Mouse (Mus musculus): ENCODE results near the gene Hist2h3b.
A peak's percentile ranks its signal among the peaks of the same experiment; 100 is the strongest.
"Not testable (repeated sequence)": the region's sequence is repeated elsewhere in the genome, so short reads cannot be mapped to it uniquely, and the experiment has no call there.

Gene Hist2h3b

GRCm38 (mm10) chr3:96268051-96268775 is at the start of gene Hist2h3b:
TSS of gene Hist2h3b (plus strand) at chr3:96268654.
- DNase-seq = peak; percentile 87

DNA sequence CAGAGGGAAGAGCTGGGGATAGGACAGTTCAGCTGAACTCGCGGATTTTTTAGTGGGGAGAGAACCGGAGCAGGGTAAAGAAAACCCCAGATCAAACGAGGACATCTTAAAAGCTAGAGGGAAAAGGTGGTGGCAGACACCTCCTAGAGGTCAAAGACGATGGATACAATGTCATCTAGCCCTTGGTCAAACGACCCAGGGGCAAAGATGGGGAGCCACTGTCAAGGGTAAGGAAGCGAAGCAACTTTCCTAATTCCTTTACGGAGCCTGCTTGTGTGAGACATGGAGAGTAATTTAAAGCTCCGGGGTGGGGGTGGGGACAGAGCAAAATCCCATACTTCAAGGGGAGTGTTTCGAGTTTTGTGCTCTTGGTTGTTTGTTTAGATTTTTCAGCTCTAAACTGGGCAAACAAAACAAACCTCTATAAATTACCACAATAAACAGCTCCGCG is 49.2 kb upstream of the Hist2h3b start:
- DNase-seq = peak; percentile 53

DNA sequence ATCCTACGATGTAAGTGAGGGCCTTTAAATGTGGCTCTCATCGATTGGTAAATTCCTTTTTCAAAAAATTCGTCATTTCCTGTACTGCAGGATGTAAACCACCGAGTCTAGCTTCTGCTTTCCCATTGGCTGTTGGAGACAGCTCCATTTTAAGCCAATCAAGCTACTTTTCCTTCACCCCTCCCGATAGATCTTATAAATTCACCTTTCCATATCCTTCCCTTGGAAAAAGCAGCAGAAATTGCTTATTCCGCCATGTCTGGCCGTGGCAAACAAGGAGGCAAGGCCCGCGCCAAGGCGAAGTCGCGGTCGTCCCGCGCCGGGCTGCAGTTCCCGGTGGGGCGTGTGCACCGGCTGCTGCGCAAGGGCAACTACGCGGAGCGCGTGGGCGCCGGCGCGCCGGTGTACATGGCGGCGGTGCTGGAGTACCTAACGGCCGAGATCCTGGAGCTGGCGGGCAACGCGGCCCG is 48.8 kb upstream of the Hist2h3b start, which contains the start of the genes Bola1 and Hist2h2ab:
TSS of gene Bola1 (minus strand) at position 49 of the 470 bp plus-strand sequence.
TSS of gene Hist2h2ab (plus strand) at position 205 of the 470 bp plus-strand sequence.
- peak; percentile 92 for DNase-seq

- not testable (repeated sequence) for DNase-seq
Observed at GRCm38 (mm10) chr3:96220131-96220764, 48.2 kb upstream of the Hist2h3b start.

GRCm38 (mm10) chr3:96220765-96221639 is 47.5 kb upstream of the Hist2h3b start, which contains the start of the genes Hist2h2ac and Hist2h2be:
TSS of gene Hist2h2ac (minus strand) at chr3:96220880.
TSS of gene Hist2h2be (plus strand) at chr3:96221119.
- DNase-seq = peak; percentile 97

DNA sequence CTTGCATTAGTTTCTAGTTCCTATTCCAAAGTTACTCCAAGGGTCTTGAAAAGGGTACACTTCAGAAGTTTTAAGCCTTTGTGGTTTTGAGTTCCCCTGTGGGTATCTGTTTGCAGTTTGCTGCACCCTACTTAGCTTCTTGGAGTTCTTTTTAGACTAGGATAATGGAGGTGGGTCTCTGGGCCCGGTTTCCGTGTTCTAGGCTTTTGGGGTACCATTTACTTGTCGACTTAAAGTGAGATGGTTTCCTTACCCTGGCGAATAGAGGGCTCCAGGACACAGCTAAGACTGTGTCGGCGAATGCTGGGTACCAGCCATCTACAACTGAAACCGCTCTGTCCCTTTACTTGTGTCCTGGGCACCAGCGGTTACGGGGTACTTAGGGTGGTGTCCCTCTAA is 46.8 kb upstream of the Hist2h3b start:
- peak; percentile 33 for DNase-seq

GRCm38 (mm10) chr3:96222774-96223173 is 45.7 kb upstream of the Hist2h3b start:
- DNase-seq = no peak

DNA sequence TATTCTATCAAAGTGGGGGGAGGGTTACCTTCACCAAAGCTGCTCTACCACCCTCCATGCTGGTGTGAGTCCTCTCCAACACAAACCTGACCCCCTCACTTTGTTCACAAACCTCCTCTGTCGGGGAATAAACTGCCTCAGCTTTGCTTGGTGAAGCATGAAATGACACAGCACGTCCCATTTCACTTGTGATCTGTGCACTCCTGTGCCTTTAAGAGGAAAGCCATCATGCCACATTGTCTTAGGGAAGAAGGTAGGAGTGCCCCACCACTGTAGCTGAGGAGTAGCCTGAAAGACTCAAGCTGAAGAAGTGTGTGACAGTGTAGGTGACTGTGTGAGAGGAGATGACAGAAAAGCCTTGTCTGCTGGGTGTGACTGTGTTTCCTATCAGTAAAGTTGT is 43.0 kb upstream of the Hist2h3b start:
- no peak for DNase-seq

GRCm38 (mm10) chr3:96226695-96227648 is 41.5 kb upstream of the Hist2h3b start:
- DNase-seq = no peak

DNA sequence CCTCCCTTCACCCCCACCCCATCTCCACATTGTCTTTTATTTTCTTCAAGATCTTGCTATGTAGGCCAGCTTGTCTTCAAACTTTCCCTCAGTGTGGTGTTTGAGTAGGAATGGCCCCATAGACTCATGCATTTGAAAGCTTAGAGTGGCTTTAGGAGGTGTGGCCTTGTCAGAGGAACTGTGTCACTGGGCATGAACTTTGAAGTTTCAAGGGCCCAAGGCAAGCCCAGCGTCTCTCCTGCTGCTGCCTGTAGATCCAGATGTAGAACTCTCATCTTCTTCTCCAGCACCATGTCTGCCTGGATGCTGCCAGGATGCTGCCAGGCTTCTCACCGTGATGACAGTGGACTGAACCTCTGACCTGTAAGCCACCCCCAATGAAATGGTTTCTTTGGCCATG is 39.6 kb upstream of the Hist2h3b start:
- DNase-seq = no peak

GRCm38 (mm10) chr3:96230404-96230803 is 38.0 kb upstream of the Hist2h3b start:
- DNase-seq = no peak

- DNase-seq = no peak
Observed at GRCm38 (mm10) chr3:96230910-96231757, 37.3 kb upstream of the Hist2h3b start.

- no peak for DNase-seq
Observed at GRCm38 (mm10) chr3:96231758-96232120, 36.7 kb upstream of the Hist2h3b start.

- DNase-seq = no peak
Observed at GRCm38 (mm10) chr3:96234914-96235313, 33.5 kb upstream of the Hist2h3b start.

GRCm38 (mm10) chr3:96235836-96236235 is 32.6 kb upstream of the Hist2h3b start:
- no peak for DNase-seq

- no peak for DNase-seq
Observed at GRCm38 (mm10) chr3:96236834-96237334, 31.6 kb upstream of the Hist2h3b start.

DNA sequence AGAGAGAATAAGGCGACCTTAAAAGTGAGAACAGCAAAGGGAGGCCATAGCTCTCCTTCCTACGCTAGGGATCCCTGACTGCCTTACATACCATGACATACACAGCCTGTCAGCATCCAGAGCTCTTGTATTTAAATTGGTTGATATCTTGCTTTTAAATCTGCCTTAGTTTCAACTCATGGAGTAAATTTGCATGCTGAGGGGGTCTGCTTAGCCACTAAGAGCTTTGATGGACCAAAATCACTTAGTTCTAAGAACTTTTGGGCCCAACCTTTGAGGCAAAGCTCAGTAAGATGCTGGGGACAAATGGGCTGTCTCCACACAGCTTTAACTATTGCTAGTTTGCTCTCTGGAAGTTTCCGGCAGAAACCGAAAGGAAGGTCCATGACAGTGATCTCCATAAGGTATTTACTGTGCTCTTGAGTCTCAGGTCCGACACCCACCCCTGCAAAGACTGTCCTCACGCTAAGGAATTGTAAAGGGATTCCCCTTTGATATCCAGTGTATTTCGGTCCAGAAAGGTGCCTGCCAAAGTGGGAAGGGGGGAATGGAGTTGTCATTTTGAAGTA is 31.0 kb upstream of the Hist2h3b start:
- no peak for DNase-seq

DNA sequence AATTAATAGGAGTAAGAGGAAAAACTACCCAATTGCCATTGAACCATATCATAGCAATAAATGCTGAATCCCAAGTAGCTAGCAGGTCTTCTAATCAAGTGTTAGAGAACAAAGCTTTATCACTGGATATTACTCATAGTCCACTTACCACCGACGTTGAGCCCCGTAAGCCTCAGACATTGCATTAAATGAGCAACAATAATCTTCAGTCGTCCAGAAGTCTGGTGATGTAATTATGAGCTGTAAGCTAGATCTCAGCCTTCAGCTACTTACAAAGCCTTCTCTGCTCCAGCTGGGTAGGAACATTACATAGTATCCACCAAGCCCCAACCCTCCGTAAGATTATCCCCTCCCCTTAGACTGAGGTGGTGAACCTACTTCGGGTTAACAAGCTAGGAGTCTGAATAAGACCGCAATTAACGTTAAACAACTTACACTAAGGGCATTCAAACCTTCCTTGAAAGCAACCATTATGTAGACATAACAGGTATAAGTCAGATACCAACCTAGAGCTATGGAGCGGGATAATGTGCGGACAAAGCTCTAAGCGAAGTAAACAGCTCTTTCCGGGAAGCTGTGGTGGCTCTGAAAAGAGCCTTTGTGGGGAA is 30.4 kb upstream of the Hist2h3b start:
- DNase-seq = no peak

DNA sequence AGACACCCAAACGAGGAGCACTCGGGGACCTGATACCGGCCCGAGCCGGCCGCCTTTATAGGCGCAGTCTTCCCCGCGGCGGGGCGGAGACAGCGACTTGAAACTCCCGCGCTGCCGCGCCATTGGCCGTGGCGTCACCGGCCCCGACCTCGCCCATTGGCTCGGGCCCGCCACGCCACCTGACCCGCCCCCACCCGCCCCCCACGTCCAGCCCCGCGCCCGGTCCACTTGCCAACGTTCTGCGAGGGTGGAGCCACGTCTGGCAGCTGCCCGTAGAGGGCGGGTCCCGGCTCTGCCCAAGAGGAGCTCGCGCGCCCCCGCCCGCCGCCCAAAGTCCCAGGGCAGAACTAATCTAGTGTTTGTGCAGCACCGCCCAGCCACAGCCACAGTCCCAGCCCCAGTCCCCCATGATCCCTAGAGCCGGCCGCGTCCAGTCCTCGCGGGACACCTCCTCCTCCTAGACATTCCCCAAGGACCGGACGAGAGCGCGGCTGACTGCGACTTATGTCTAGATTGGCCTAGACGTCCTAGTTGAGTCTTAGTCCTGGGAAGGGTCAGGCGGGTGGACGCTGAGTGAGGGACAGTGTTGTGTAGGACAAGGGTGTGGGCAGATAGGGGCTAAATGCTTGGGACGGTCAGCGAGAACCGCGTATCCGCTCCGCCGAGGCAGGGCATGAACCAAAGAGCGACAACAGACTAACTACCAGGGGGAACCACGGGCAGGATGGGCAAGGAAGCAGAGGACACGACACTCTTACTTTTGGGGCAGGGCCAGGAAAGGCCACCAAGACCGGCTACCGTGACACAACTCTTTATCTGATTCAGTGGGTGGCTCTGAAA is 29.3 kb upstream of the Hist2h3b start, which contains the start of gene Hist2h3c2:
TSS of gene Hist2h3c2 (minus strand) at position 174 of the 840 bp plus-strand sequence.
- DNase-seq = peak; percentile 48

Data from kidney, adult 9 months (tissue).